Mouse (Mus musculus) bone marrow, adult 2 months (tissue): ENCODE measurements around the gene Rhof.

Experiments used
- CTCF ChIP-seq: fragments of 200-500 bp; IDR thresholded peaks from 2 replicates; pipeline ENCODE4 v1.5.1; 2011; ENCODE audit warnings: low read length, control low read depth; ENCODE audit not compliant: control insufficient read depth, insufficient read depth
- POLR2A ChIP-seq: fragments of 200-500 bp; IDR thresholded peaks from 2 replicates; pipeline ENCODE4 v1.6.1; 2011; ENCODE audit warnings: low read depth, mild to moderate bottlenecking, control low read depth, low read length, borderline replicate concordance; ENCODE audit not compliant: control insufficient read depth

DNA sequence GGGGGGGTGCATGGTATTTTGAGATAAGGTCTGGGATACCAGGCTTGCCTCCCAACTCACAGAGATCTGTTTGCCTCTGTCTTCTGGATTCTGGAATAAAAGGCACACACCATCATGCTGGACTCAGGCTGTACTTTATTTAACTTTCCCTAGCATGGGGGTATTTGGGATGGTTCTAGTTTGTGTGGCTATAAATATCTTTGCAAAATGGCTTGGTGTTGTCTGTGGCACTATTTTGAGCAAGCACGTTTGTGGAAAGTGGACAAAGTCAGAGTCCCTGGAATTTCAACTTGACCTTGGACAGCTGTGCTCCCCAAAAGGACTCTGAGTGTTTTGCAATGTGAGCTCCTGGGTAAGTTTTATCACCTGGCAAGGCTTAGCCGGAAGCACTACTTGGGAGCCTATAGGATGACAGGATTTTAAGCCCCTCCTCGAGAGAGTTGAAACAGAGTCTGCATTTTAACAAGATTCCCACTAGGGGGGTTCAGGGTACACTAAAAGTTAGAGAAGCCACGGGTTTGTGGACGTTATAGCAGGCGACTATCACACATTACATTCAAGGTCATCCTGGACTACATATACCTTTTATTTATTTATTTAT is 65.0 kb downstream of the Rhof start:
- no peak for TF ChIP-seq POLR2A
- no peak for TF ChIP-seq CTCF
